Mouse (Mus musculus) C2C12 (cell line): ENCODE measurements at regions not wholly inside any gene's neighbourhood (a gene's known extent, or its start where the extent isn't known, plus 50 kb on each side); places are given as distances from the start of the nearest gene placed in this dataset.

Experiments
- H3K27me3 ChIP-seq: one replicate; pipeline ENCODE4 v1.6.1; 2011; ENCODE audit not compliant: control insufficient read depth, insufficient read depth, insufficient read length
- H3K36me3 ChIP-seq: one replicate; pipeline ENCODE4 v1.6.1; 2011; ENCODE audit not compliant: control insufficient read depth, insufficient read depth
- H3K4me3 ChIP-seq: one replicate; pipeline ENCODE4 v1.5.1; 2011; ENCODE audit warnings: mild to moderate bottlenecking, control low read depth; ENCODE audit not compliant: poor library complexity, insufficient read depth, severe bottlenecking
- H3K79me2 ChIP-seq: one replicate; pipeline ENCODE4 v1.6.1; 2011; ENCODE audit not compliant: control insufficient read depth, insufficient read depth
- H3K79me3 ChIP-seq: one replicate; pipeline ENCODE4 v1.6.1; 2011; ENCODE audit warnings: low read depth, control low read depth
- H3ac ChIP-seq: one replicate; pipeline ENCODE3; 2011; ENCODE audit warnings: low read depth; ENCODE audit not compliant: control insufficient read depth, insufficient read length
- CEBPB ChIP-seq: IDR thresholded peaks from one replicate; pipeline ENCODE4 v1.6.1; 2011; ENCODE audit warnings: low read depth, mild to moderate bottlenecking, control low read depth, moderate library complexity
- CTCF ChIP-seq: IDR thresholded peaks from one replicate; pipeline ENCODE4 v1.5.1; 2011; ENCODE audit not compliant: control insufficient read depth, insufficient read depth, insufficient read length
- FOSL1 ChIP-seq: IDR thresholded peaks from one replicate; pipeline ENCODE4 v1.8.0; 2011; ENCODE audit warnings: mild to moderate bottlenecking, low read length; ENCODE audit not compliant: poor library complexity, insufficient read depth, severe bottlenecking
- MAX ChIP-seq: IDR thresholded peaks from one replicate; pipeline ENCODE4 v1.6.1; 2011; ENCODE audit warnings: mild to moderate bottlenecking, control low read depth
- MYOD1 ChIP-seq: IDR thresholded peaks from one replicate; pipeline ENCODE4 v1.6.1; 2011; ENCODE audit warnings: low read depth; ENCODE audit not compliant: control insufficient read depth, insufficient read length
- MYOG ChIP-seq: IDR thresholded peaks from one replicate; pipeline ENCODE4 v1.6.1; 2011; ENCODE audit not compliant: control insufficient read depth, insufficient read length; ENCODE audit errors: extremely low read depth
- USF1 ChIP-seq: IDR thresholded peaks from one replicate; pipeline ENCODE4 v1.6.1; 2011; ENCODE audit warnings: low read depth, mild to moderate bottlenecking, control low read depth, moderate library complexity

DNA sequence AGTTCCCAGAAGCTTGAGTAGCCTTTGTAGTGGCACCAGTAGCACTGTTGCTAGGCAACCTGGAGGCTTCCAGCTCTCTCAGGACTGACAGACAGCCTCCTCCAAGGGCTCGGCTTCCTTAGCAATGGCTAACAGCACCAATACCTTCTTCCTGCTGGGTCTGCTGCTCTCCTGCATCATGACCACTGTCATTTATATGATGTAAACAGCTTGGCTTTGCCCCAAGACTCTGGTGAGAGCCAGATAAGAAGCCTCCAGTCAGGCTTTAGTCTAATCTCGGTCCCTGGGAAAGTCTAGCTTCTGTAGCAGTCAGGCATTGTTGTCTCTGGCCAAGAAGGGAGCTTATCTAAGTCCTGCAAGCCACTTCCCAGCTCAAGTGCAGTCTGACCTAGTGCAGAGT lies 163.1 kb upstream of the Map1b start:
- TF ChIP-seq MYOG (no peak), MAX (no peak), CEBPB (no peak), USF1 (no peak), MYOD1 (no peak), FOSL1 (no peak)
- H3K79me2 ChIP-seq, result no peaks in the 10 kb centered on the region
- no peak overlapping the region for H3ac ChIP-seq
- H3K4me3 ChIP-seq, result no peak overlapping the region
- H3K79me3 ChIP-seq, result no peaks in the 10 kb centered on the region
- no peaks in the 10 kb centered on the region for H3K36me3 ChIP-seq
- no peaks in the 10 kb centered on the region for H3K27me3 ChIP-seq

DNA sequence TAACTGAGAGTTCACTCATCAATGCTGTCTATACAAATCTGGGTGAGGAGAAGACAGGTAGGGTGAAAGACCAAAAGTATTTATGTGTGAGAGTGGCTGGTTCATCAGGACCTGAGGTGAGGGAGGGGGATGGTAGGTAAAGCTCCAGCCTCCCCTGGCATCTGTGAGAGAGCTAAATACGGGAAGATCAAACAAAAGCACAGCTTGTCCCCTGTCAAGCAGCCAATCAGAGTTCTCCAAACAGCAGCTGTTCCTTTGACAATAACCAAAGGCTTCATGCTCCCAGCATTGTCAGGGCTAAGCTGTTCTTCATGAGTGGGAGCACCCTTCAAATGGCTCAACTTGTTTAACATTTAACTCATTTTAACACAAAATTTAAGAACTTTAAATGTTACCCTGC lies 160.1 kb upstream of the Map1b start:
- Histone ChIP-seq H3K27me3 (no peaks in the 10 kb centered on the region), H3K79me3 (no peaks in the 10 kb centered on the region), H3K79me2 (no peaks in the 10 kb centered on the region), H3K4me3 (no peak overlapping the region), H3K36me3 (no peaks in the 10 kb centered on the region), H3ac (no peak overlapping the region)
- TF ChIP-seq CTCF (no peak), USF1 (no peak), MYOG (no peak), FOSL1 (no peak), MYOD1 (no peak), MAX (no peak)

DNA sequence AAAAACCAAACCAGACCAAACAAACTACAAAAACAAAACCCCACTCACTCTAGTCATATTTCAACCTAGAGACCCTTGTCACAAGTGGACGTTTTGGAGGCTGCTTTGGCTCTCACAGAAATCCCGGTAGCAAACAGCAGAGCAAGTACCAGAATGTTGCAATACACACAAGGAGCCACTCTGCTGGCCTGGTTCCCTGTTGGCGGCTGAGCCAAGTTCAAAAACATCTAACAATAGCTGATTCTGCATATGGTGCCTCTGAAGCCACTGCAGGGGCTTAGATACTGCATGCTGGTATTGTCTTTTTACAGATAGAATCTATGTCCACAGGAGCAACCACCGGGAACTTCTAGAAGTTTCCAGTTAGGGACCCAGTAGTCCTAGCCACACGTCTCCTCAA lies 159.6 kb upstream of the Map1b start:
- Histone ChIP-seq H3K4me3 (no peak overlapping the region), H3K79me3 (no peaks in the 10 kb centered on the region), H3K27me3 (no peaks in the 10 kb centered on the region), H3K79me2 (no peaks in the 10 kb centered on the region), H3K36me3 (no peaks in the 10 kb centered on the region), H3ac (no peak overlapping the region)
- TF ChIP-seq MYOD1, result no peak
- no peak for TF ChIP-seq MAX
- TF ChIP-seq MYOG, result no peak
- no peak for TF ChIP-seq USF1
- TF ChIP-seq FOSL1, result no peak
- TF ChIP-seq CTCF, result no peak
- TF ChIP-seq CEBPB, result no peak

DNA sequence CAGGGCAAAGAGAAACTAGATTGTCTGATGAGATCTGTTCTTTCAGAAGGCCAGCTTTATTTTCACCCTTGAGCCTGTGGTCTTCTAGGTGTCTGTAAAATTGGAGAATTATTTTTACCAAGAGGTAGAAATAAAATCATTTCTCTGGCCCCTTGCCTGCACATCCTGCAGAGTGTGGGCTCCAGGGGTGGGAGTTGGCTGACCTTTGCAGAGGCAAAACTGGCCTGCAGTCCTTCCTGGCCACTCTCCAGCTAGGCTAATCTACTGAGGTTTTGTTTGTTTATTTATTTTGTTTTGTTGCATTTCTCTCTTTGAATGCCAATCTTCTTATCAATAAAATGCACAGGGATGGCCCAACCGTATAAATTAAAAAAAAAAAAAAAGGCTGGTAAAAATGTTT lies 156.4 kb upstream of the Map1b start:
- H3ac ChIP-seq, result no peak overlapping the region
- H3K79me3 ChIP-seq, result no peaks in the 10 kb centered on the region
- no peaks in the 10 kb centered on the region for H3K36me3 ChIP-seq
- H3K79me2 ChIP-seq, result no peaks in the 10 kb centered on the region
- H3K4me3 ChIP-seq, result no peak overlapping the region
- no peaks in the 10 kb centered on the region for H3K27me3 ChIP-seq
- no peak for TF ChIP-seq FOSL1
- no peak for TF ChIP-seq CTCF
- no peak for TF ChIP-seq MYOD1
- TF ChIP-seq MAX, result no peak
- TF ChIP-seq CEBPB, result no peak
- TF ChIP-seq USF1, result no peak
- TF ChIP-seq MYOG, result no peak

DNA sequence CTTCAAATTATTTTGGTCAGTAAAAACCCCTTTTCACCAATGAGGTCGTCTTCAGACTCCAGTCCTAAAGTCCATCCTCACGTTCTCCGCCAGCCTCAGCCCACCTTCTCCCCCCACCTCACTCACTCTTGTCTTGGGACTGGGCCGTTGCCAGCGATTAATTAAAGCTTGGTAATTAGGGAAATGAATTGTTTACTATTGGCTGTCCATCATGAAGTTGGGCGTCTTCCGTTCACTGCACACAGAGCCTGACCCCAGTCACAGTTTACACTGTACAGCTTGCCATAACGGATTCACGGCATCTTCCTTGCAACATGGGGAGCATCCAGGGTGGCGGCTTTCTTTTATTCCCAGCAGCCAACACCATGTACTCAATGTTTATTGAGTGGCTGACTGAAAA lies 155.4 kb upstream of the Map1b start:
- H3K36me3 ChIP-seq, result no peaks in the 10 kb centered on the region
- no peak for TF ChIP-seq MYOD1
- TF ChIP-seq FOSL1, result no peak
- no peak for TF ChIP-seq CEBPB
- no peak for TF ChIP-seq CTCF
- TF ChIP-seq MAX, result no peak
- no peak for TF ChIP-seq MYOG
- no peak for TF ChIP-seq USF1

DNA sequence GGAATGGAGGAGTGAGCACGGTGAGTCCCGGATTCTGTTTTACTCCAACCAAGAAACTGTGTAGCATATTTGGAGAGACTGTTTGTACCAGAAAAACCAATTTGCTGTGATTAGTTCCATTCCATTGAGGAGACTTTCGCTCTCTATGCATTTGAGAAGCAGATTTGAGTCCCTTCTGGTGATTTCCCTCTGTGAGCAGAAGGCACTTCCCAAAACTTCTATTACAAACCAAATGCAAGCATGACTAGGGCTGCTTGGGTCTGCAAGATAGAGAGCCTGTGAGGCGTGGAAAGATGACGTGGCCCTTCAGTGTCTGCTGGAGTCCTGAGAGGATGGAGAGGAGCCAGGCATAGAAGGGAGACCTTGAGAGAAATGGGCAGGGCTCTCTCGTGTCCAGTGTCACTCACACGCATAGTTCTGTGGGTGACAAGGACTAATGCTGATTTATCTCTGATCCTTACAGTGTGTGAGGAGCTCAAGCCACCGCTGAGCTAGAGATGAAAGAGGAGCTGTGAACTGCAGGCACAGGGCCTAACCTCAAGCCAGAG lies 153.7 kb upstream of the Map1b start:
- Histone ChIP-seq H3K4me3 (no peak overlapping the region), H3K27me3 (peaks cover 9% of the 10 kb centered on the region), H3K79me2 (no peaks in the 10 kb centered on the region), H3ac (no peak overlapping the region), H3K36me3 (no peaks in the 10 kb centered on the region), H3K79me3 (no peaks in the 10 kb centered on the region)
- no peak for TF ChIP-seq USF1

More for the DNA sequence above, 155.4 kb upstream of the Map1b start:
- no peaks in the 10 kb centered on the region for H3K79me2 ChIP-seq
- H3K4me3 ChIP-seq, result no peak overlapping the region
- no peaks in the 10 kb centered on the region for H3K79me3 ChIP-seq
- H3K27me3 ChIP-seq, result peaks cover 3% of the 10 kb centered on the region
- H3ac ChIP-seq, result no peak overlapping the region

DNA sequence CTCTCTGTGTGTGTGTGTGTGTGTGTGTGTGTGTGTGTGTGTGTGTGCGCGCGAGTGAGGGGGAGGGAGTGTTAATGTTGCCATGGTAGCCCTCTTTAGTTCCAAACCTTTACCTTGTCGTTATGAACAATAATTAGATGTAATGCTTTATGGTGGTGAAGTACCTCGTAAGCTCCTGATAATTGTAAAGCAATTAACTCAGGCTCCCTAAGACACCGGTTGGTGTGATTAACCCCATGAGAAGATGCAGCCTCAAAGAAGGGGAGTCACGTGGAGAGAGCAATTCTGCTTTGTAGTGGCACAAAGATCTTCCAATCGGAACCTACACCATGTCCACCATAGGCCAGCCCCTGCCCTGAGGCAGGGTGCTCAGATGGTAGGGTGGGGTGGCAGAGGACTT lies 152.3 kb upstream of the Map1b start:
- H3K36me3 ChIP-seq, result no peaks in the 10 kb centered on the region
- no peak for TF ChIP-seq MAX
- H3K27me3 ChIP-seq, result peaks cover 9% of the 10 kb centered on the region
- no peaks in the 10 kb centered on the region for H3K79me2 ChIP-seq
- no peak overlapping the region for H3K4me3 ChIP-seq
- H3ac ChIP-seq, result no peak overlapping the region
- H3K79me3 ChIP-seq, result no peaks in the 10 kb centered on the region
